8 mouse cellular contexts compared by ENCODE assay signal in genomic region chr17:23925090-23925493, GRCm38 (mm10). TPM values are rescaled to one million over a fixed set of nuclear protein-coding genes. Genes with fewer than 3 reads are reported as not detected.
DNase-seq lines count a peak whose midpoint lies in the region; ATAC-seq and TF ChIP-seq lines count a peak whose summit lies in the region.

No protein-coding gene starts in this region.

- peak; percentile 75 for ATAC-seq in intestine, postnatal 0 days
- ATAC-seq in midbrain, embryonic 11.5 days (ENCODE audit: low FRiP score), result peak; percentile 81

- H3K4me3 ChIP-seq in intestine, postnatal 0 days (ENCODE audit: low read depth, low read length), result peak overlapping the region; percentile 49
- peak overlapping the region; percentile 65 for H3K4me3 ChIP-seq in limb, embryonic 10.5 days
- peak overlapping the region; percentile 46 for H3K4me3 ChIP-seq in midbrain, embryonic 11.5 days (ENCODE audit: low read depth, low read length)

- 0 out of 2 replicates have a peak, but pooled peaks cover 3% of the 10 kb centered on the region for H3K4me1 ChIP-seq in intestine, postnatal 0 days (replicated peaks; ENCODE audit: control insufficient read depth, insufficient read depth, low read length)
- H3K4me1 ChIP-seq in limb, embryonic 10.5 days, result peaks cover 17% of the 10 kb centered on the region
- peaks cover 7% of the 10 kb centered on the region for H3K4me1 ChIP-seq in midbrain, embryonic 11.5 days (ENCODE audit: control insufficient read depth, insufficient read depth, low read length)

- DNase-seq in 3134 (ENCODE audit: extremely low read depth, insufficient read length, low spot score), result peak; percentile 79
- DNase-seq in adrenal gland, adult 18-20 months (ENCODE audit: low spot score in 2 of 2), result peak; percentile 41 to 44
- peak; percentile 83 for DNase-seq in embryo, embryonic 10.5 days (ENCODE audit: low spot score)
- peak; percentile 31 to 42 for DNase-seq in gastrocnemius, postnatal 36 days
- DNase-seq in limb, embryonic 10.5 days (ENCODE audit: low spot score), result peak; percentile 74
- DNase-seq in midbrain, embryonic 11.5 days (ENCODE audit: low spot score, missing footprints), result peak; percentile 97
- peak; percentile 10 to 33 for DNase-seq in spleen, adult 18-20 months

- intact Hi-C loops in gastrocnemius, postnatal 36 days (cut with DNase I), result no loop called here

- H3K27ac ChIP-seq in intestine, postnatal 0 days (ENCODE audit: low read depth, low read length), result peak overlapping the region; percentile 92
- peak overlapping the region; percentile 95 for H3K27ac ChIP-seq in limb, embryonic 10.5 days
- peak overlapping the region; percentile 78 for H3K27ac ChIP-seq in midbrain, embryonic 11.5 days (ENCODE audit: low read depth, low read length)

- 0% methylated on average over 14 of the region's 14 CpGs for WGBS in intestine, postnatal 0 days
- WGBS in limb, embryonic 10.5 days, result 1% methylated on average over 14 of the region's 14 CpGs
- WGBS in midbrain, embryonic 11.5 days, result 1% methylated on average over 14 of the region's 14 CpGs

- H3K36me3 ChIP-seq in intestine, postnatal 0 days (ENCODE audit: control insufficient read depth, insufficient read depth), result no peaks in the 10 kb centered on the region
- no peaks in the 10 kb centered on the region for H3K36me3 ChIP-seq in limb, embryonic 10.5 days
- H3K36me3 ChIP-seq in midbrain, embryonic 11.5 days (ENCODE audit: control insufficient read depth, insufficient read depth, low read length), result no peaks in the 10 kb centered on the region

- peak; percentile 26; the same call in 1 of the 2 replicates for TF ChIP-seq CTCF in intestine, postnatal 0 days (IDR thresholded peaks at IDR 0.05; ENCODE audit: low read depth)

- peak overlapping the region; percentile 84 for H3K4me2 ChIP-seq in intestine, postnatal 0 days (replicated peaks; ENCODE audit: low read depth)
- peak overlapping the region; percentile 82 for H3K4me2 ChIP-seq in midbrain, embryonic 11.5 days

- H3K27me3 ChIP-seq in intestine, postnatal 0 days (replicated peaks; ENCODE audit: control insufficient read depth, insufficient read depth, low read length), result no peaks in the 10 kb centered on the region
- H3K27me3 ChIP-seq in limb, embryonic 10.5 days (ENCODE audit: low read depth, poor library complexity, severe bottlenecking), result no peaks in the 10 kb centered on the region
- H3K27me3 ChIP-seq in midbrain, embryonic 11.5 days (ENCODE audit: control insufficient read depth, insufficient read depth, low read length), result no peaks in the 10 kb centered on the region

- H3K9ac ChIP-seq in intestine, postnatal 0 days (ENCODE audit: low read depth, low read length), result peak overlapping the region; percentile 47; the same call in 1 of the 2 replicates
- peak overlapping the region; percentile 80 for H3K9ac ChIP-seq in midbrain, embryonic 11.5 days (ENCODE audit: low read length)

- H3K9me3 ChIP-seq in intestine, postnatal 0 days (ENCODE audit: control insufficient read depth), result no peaks in the 10 kb centered on the region
- H3K9me3 ChIP-seq in limb, embryonic 10.5 days (replicated peaks), result no peaks in the 10 kb centered on the region
- no peaks in the 10 kb centered on the region for H3K9me3 ChIP-seq in midbrain, embryonic 11.5 days (ENCODE audit: control insufficient read depth, low read length)

RNA-seq across cellular contexts. Expression of gene Dcpp3, which starts 7.8 kb away (rescaled TPM):
- not detected for total RNA-seq in adrenal gland, adult 18-20 months (2021)
- total RNA-seq in gastrocnemius, postnatal 36 days (2021), result not detected
- 4.7 and 7.6 TPM in 2 replicates for polyA plus RNA-seq in intestine, postnatal 0 days (2015; fragmentation: Nextera tagmentation; extraction: Ambion mirVana)
- not detected in 2 replicates for polyA plus RNA-seq in limb, embryonic 10.5 days (2016; fragmentation: Nextera tagmentation; extraction: Ambion mirVana)
- polyA plus RNA-seq in midbrain, embryonic 11.5 days (2014; fragmentation: Nextera tagmentation; extraction: Ambion mirVana), result not detected in 2 replicates

RNA-seq across cellular contexts. Expression of gene Sbp, which starts 16.4 kb away (rescaled TPM):
- not detected for total RNA-seq in adrenal gland, adult 18-20 months (2021)
- not detected for total RNA-seq in gastrocnemius, postnatal 36 days (2021)
- not detected in 2 replicates for polyA plus RNA-seq in intestine, postnatal 0 days (2015; fragmentation: Nextera tagmentation; extraction: Ambion mirVana)
- polyA plus RNA-seq in limb, embryonic 10.5 days (2016; fragmentation: Nextera tagmentation; extraction: Ambion mirVana), result not detected in 2 replicates
- polyA plus RNA-seq in midbrain, embryonic 11.5 days (2014; fragmentation: Nextera tagmentation; extraction: Ambion mirVana), result not detected in 2 replicates

RNA-seq across cellular contexts. Expression of gene Sbpl, which starts 30.0 kb away (rescaled TPM):
- not detected for total RNA-seq in adrenal gland, adult 18-20 months (2021)
- not detected for total RNA-seq in gastrocnemius, postnatal 36 days (2021)
- not detected in 2 replicates for polyA plus RNA-seq in intestine, postnatal 0 days (2015; fragmentation: Nextera tagmentation; extraction: Ambion mirVana)
- polyA plus RNA-seq in limb, embryonic 10.5 days (2016; fragmentation: Nextera tagmentation; extraction: Ambion mirVana), result not detected in 2 replicates
- polyA plus RNA-seq in midbrain, embryonic 11.5 days (2014; fragmentation: Nextera tagmentation; extraction: Ambion mirVana), result not detected in 2 replicates

RNA-seq across cellular contexts. Expression of gene Dcpp2, which starts 44.4 kb away (rescaled TPM):
- total RNA-seq in adrenal gland, adult 18-20 months (2021), result not detected
- not detected for total RNA-seq in gastrocnemius, postnatal 36 days (2021)
- not detected in 2 replicates for polyA plus RNA-seq in intestine, postnatal 0 days (2015; fragmentation: Nextera tagmentation; extraction: Ambion mirVana)
- polyA plus RNA-seq in limb, embryonic 10.5 days (2016; fragmentation: Nextera tagmentation; extraction: Ambion mirVana), result not detected in 2 replicates
- not detected in 2 replicates for polyA plus RNA-seq in midbrain, embryonic 11.5 days (2014; fragmentation: Nextera tagmentation; extraction: Ambion mirVana)

RNA-seq across cellular contexts. Expression of gene Dcpp1, which starts 44.4 kb away (rescaled TPM):
- total RNA-seq in adrenal gland, adult 18-20 months (2021), result not detected
- not detected for total RNA-seq in gastrocnemius, postnatal 36 days (2021)
- polyA plus RNA-seq in intestine, postnatal 0 days (2015; fragmentation: Nextera tagmentation; extraction: Ambion mirVana), result 3.8 and 6.3 TPM in 2 replicates
- polyA plus RNA-seq in limb, embryonic 10.5 days (2016; fragmentation: Nextera tagmentation; extraction: Ambion mirVana), result not detected in 2 replicates
- not detected in 2 replicates for polyA plus RNA-seq in midbrain, embryonic 11.5 days (2014; fragmentation: Nextera tagmentation; extraction: Ambion mirVana)

Comparison
In these comparisons a context has a peak if more than half of its experiments do, and no peak if none do; other contexts are left out.
1. Peak in every context shown above with its lines: DNase-seq, ATAC-seq, H3K4me3 ChIP-seq and H3K27ac ChIP-seq.
2. DNase-seq: peak in every context shown above with its lines; median percentile 97 in midbrain, embryonic 11.5 days; 83 in embryo, embryonic 10.5 days; 79 in 3134; 74 in limb, embryonic 10.5 days; 42 in adrenal gland, adult 18-20 months; 36 in gastrocnemius, postnatal 36 days; 22 in spleen, adult 18-20 months.